Mouse (Mus musculus): Measurements from ENCODE around the gene Stk38.
"Not testable (repeated sequence)": the region's sequence is repeated elsewhere in the genome, so short reads cannot be mapped to it uniquely, and the experiment has no call there.

- not testable (repeated sequence) for TF ChIP-seq GATA1 (IDR thresholded peaks at IDR 0.05; ENCODE audit: borderline replicate concordance, low read length); FLI1 (IDR thresholded peaks at IDR 0.05; ENCODE audit: low read length)
These were observed 23.4 kb upstream of the Stk38 start for GRCm38 (mm10) chr17:29031085-29031711.

Measured in megakaryocyte, embryonic 14.5 days (primary cell).